Mouse (Mus musculus): Measurements from ENCODE around the gene Fam243. TPM values are rescaled to one million over a fixed set of nuclear protein-coding genes. Genes with fewer than 3 reads are reported as not detected.
A peak's percentile ranks its signal among the peaks of the same experiment; 100 is the strongest.

The Fam243 gene
- total and polyA plus RNA-seq, 3 experiments: not detected

DNA sequence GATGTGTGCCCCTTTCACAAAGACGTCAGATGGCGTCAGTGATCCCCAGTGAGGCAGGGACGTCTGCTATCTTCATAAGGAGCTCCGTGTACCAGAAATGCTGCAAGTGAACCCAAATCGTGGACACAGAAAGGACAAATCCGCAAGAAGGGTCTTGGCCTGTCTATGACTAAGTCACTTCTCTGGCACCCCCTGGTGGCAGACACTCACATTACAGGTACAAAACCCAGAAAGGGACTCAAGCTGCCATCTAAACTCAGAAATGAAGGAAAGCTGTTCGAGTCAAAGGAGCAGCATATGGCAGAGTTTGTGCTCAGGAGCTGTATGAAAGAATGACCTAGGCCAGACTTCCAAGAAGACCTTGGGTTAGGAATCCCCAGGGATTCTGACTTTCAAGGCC is 34.6 kb downstream of the Fam243 start:
- Histone ChIP-seq H3K27me3 (ENCODE audit: control insufficient read depth in 1 of 2, insufficient read depth in 2 of 2, low read length in 2 of 2) (peaks cover 2 to 4% of the 10 kb centered on the region in 2 experiments; a peak in 3 of 4 replicates), H3K36me3 (ENCODE audit: control insufficient read depth in 1 of 2, insufficient read depth in 2 of 2, low read length in 2 of 2) (no peaks in the 10 kb centered on the region), H3K9me3 (replicated peaks; ENCODE audit: insufficient read depth, low read length) (no peaks in the 10 kb centered on the region), H3K9ac (ENCODE audit: control insufficient read depth, low read depth, low read length, poor library complexity, severe bottlenecking) (no peak overlapping the region), H3K4me3 (ENCODE audit: control insufficient read depth in 1 of 2, insufficient read depth in 1 of 2, low read depth in 2 of 2, low read length in 2 of 2) (no peak overlapping the region), H3K79me2 (ENCODE audit: control insufficient read depth, insufficient read depth, low read length, poor library complexity) (no peaks in the 10 kb centered on the region), H3K27ac (ENCODE audit: control insufficient read depth, low read depth, low read length) (no peak overlapping the region), H3K4me1 (ENCODE audit: control insufficient read depth in 1 of 2, insufficient read depth in 2 of 2, low read length in 2 of 2) (no peaks in the 10 kb centered on the region)
- TF ChIP-seq JUND (IDR thresholded peaks at IDR 0.05; ENCODE audit: low read depth, low read length): 0 out of 2 replicates have a peak, but pooled peaks have one; percentile 13
- no peak for TF ChIP-seq MYB (IDR thresholded peaks at IDR 0.05; ENCODE audit: low read depth, low read length)
- TF ChIP-seq E2F4 (IDR thresholded peaks at IDR 0.05; ENCODE audit: borderline replicate concordance, low read depth, low read length): no peak
- peak; percentile 77 for TF ChIP-seq ZC3H11A (IDR thresholded peaks at IDR 0.05; ENCODE audit: low read depth, low read length)
- TF ChIP-seq USF2 (IDR thresholded peaks at IDR 0.05; ENCODE audit: borderline replicate concordance in 1 of 2, insufficient read depth in 1 of 2, low read depth in 1 of 2, low read length in 2 of 2): no peak
- TF ChIP-seq CHD2 (IDR thresholded peaks at IDR 0.05; ENCODE audit: low read length): no peak
- no peak for TF ChIP-seq TBP (IDR thresholded peaks at IDR 0.05; ENCODE audit: low read depth, low read length)
- TF ChIP-seq POLR2AphosphoS2 (IDR thresholded peaks at IDR 0.05; ENCODE audit: low read length): no peak
- TF ChIP-seq RAD21 (IDR thresholded peaks at IDR 0.05; ENCODE audit: low read depth, low read length): peak; percentile 78
- TF ChIP-seq ETS1 (IDR thresholded peaks at IDR 0.05; ENCODE audit: low read depth, low read length): no peak
- TF ChIP-seq BHLHE40 (IDR thresholded peaks at IDR 0.05; ENCODE audit: borderline replicate concordance, low read depth, low read length): no peak
- TF ChIP-seq CTCF (IDR thresholded peaks at IDR 0.05 in 2 of 3, conservative IDR thresholded peaks at IDR 0.05 in 1 of 3; ENCODE audit: control insufficient read depth in 1 of 3, insufficient read depth in 1 of 3, low read depth in 2 of 3, low read length in 3 of 3, poor library complexity in 1 of 3, severe bottlenecking in 1 of 3): peak; percentile 82 to 88 (median 82)
- TF ChIP-seq GABPA (IDR thresholded peaks at IDR 0.05; ENCODE audit: low read depth, low read length): no peak
- no peak for TF ChIP-seq RCOR1 (IDR thresholded peaks at IDR 0.05; ENCODE audit: low read depth, low read length)
- TF ChIP-seq KAT2A (conservative IDR thresholded peaks at IDR 0.05; ENCODE audit: low read depth, low read length): no peak
- no peak for TF ChIP-seq ZKSCAN1 (IDR thresholded peaks at IDR 0.05; ENCODE audit: low read depth, low read length)
- TF ChIP-seq ZMIZ1 (IDR thresholded peaks at IDR 0.05; ENCODE audit: low read depth, low read length): no peak
- no peak for TF ChIP-seq TAL1 (IDR thresholded peaks at IDR 0.05; ENCODE audit: low read length)
- no peak for TF ChIP-seq CHD1 (IDR thresholded peaks at IDR 0.05; ENCODE audit: low read depth, low read length)
- TF ChIP-seq MAX (IDR thresholded peaks at IDR 0.05; ENCODE audit: low read length): no peak
- no peak for TF ChIP-seq USF1 (IDR thresholded peaks at IDR 0.05; ENCODE audit: low read depth, low read length)
- TF ChIP-seq POLR2A (IDR thresholded peaks at IDR 0.05; ENCODE audit: control insufficient read depth in 1 of 2, insufficient read depth in 1 of 2, low read depth in 1 of 2, low read length in 2 of 2, poor library complexity in 1 of 2): no peak
- TF ChIP-seq NRF1 (IDR thresholded peaks at IDR 0.05; ENCODE audit: insufficient read depth, low read depth, low read length, poor library complexity, severe bottlenecking): no peak
- TF ChIP-seq EP300 (IDR thresholded peaks at IDR 0.05; ENCODE audit: low read depth in 1 of 2, low read length in 2 of 2): no peak
- no peak for TF ChIP-seq HCFC1 (IDR thresholded peaks at IDR 0.05; ENCODE audit: low read depth, low read length)
- no peak for TF ChIP-seq MYC (IDR thresholded peaks at IDR 0.05; ENCODE audit: low read depth, low read length)
- TF ChIP-seq SMC3 (IDR thresholded peaks at IDR 0.05; ENCODE audit: low read depth, low read length): peak; percentile 92
- TF ChIP-seq SIN3A (IDR thresholded peaks at IDR 0.05; ENCODE audit: low read length): no peak
- no peak for TF ChIP-seq ELF1 (IDR thresholded peaks at IDR 0.05; ENCODE audit: low read depth, low read length)
- no peak for TF ChIP-seq ZNF384 (IDR thresholded peaks at IDR 0.05; ENCODE audit: low read depth, low read length)
- no peak for TF ChIP-seq NELFE (IDR thresholded peaks at IDR 0.05; ENCODE audit: low read depth, low read length)
- no peak for TF ChIP-seq MAFK (IDR thresholded peaks at IDR 0.05; ENCODE audit: borderline replicate concordance, low read depth, low read length)
- no peak for TF ChIP-seq MEF2A (IDR thresholded peaks at IDR 0.05; ENCODE audit: extremely low read depth, insufficient replicate concordance, low read depth, low read length, poor library complexity, severe bottlenecking)
- no peak for TF ChIP-seq GATA1 (IDR thresholded peaks at IDR 0.05; ENCODE audit: low read depth, low read length)
- no peak for TF ChIP-seq UBTF (IDR thresholded peaks at IDR 0.05; ENCODE audit: borderline replicate concordance, insufficient read depth, low read depth, low read length)
- peak; percentile 76 for DNase-seq (ENCODE audit: low read depth, low spot score)

Measured in MEL (cell line).